Mouse (Mus musculus) G1E (cell line): ENCODE results near the gene Acrbp.

Experiments used
- CTCF ChIP-seq: IDR thresholded peaks from 2 replicates; pipeline ENCODE4 v1.5.1; 2012; ENCODE audit warnings: low read depth, low read length, inconsistent platforms, mixed read lengths
- GATA2 ChIP-seq: IDR thresholded peaks from 2 replicates; pipeline ENCODE4 v1.6.1; 2012; ENCODE audit warnings: low read depth, low read length, inconsistent platforms, borderline replicate concordance
- POLR2AphosphoS5 ChIP-seq: IDR thresholded peaks from 2 replicates; pipeline ENCODE4 v1.6.1; 2012; ENCODE audit warnings: low read depth, low read length, inconsistent platforms; ENCODE audit not compliant: insufficient replicate concordance
- TAL1 ChIP-seq: conservative IDR thresholded peaks from 2 replicates; pipeline ENCODE4 v1.6.1; 2012; ENCODE audit warnings: low read depth, low read length, inconsistent platforms, mixed read lengths

DNA sequence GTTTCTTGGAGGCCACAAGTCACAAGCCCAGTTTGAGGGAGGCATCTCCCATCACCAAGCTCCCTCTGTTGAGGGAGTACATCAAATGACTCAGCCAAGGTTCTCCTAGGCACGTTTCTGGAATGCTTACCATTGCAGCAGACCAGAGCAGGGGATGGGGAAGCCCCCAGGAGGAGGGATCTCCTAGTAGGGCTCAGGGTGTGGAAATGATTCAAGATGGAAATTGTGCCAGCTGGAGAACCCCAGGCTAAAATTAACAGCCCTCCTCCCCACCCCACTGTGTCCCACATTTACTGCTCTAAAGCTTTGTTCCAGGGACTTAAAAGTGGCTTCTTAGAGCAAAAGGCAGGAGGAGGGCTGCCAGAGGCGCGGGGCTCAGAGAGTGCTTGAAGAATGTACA lies 44.4 kb upstream of the Acrbp start:
- no peak for TF ChIP-seq CTCF
- TF ChIP-seq GATA2: no peak
- no peak for TF ChIP-seq POLR2AphosphoS5
- no peak for TF ChIP-seq TAL1
